Mouse (Mus musculus) liver, postnatal 0 days (tissue): Measurements from ENCODE around the gene C1rl.

ENCODE experiments used
- CTCF ChIP-seq: sonication (generic); IDR thresholded peaks from 2 replicates; pipeline ENCODE4 v1.5.1; 2016; ENCODE audit warnings: antibody characterized with exemption, low read depth
- EP300 ChIP-seq: IDR thresholded peaks from 2 replicates; pipeline ENCODE4 v1.6.1; 2016; ENCODE audit warnings: antibody characterized with exemption, low read depth, mild to moderate bottlenecking

DNA sequence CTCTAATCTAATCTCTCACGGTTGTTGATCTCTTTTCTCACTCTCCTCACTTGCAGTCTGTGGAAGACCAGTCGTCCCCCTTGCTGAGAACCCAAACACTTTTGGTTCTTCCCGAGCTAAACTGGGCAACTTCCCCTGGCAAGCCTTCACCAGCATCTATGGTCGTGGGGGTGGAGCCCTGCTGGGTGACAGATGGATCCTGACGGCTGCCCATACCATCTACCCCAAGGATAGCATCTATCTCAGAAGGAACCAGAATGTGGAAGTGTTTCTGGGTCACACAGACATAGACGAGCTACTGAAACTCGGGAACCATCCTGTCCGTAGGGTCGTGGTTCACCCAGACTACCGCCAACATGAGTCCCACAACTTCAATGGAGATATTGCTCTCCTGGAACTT is 15.4 kb downstream of the C1rl start:
- TF ChIP-seq EP300 (no peak), CTCF (no peak)
